Mouse (Mus musculus): Measurements from ENCODE around the gene Eml2. TPM values are rescaled to one million over a fixed set of nuclear protein-coding genes. Genes with fewer than 3 reads are reported as not detected.
A peak's percentile ranks its signal among the peaks of the same experiment; 100 is the strongest.

The Eml2 gene
- polyA plus RNA-seq, 1 experiment from 2014 or later, result 7.3 TPM

MicroRNAs within 50 kb of the gene (microRNA counts, 519-probe panel; counts per million panel counts)
- 1,575 counts per million, percentile 34 among the panel's probes with 10 or more counts for microRNA mmu-miR-330

Other genes starting within 250 kb of the Eml2 start
- not detected in 2 replicates for gene Nanos2, start 189.0 kb upstream of the Eml2 start, polyA plus RNA-seq (2015; fragmentation: Nextera tagmentation; extraction: Ambion mirVana)
- gene Mypop, start 185.2 kb upstream of the Eml2 start, polyA plus RNA-seq (2015; fragmentation: Nextera tagmentation; extraction: Ambion mirVana), result 2.5 and 2.9 TPM in 2 replicates
- gene Irf2bp1, start 172.4 kb upstream of the Eml2 start, polyA plus RNA-seq (2015; fragmentation: Nextera tagmentation; extraction: Ambion mirVana), result 24.5 and 24.6 TPM in 2 replicates
- gene Foxa3, start 152.9 kb upstream of the Eml2 start, polyA plus RNA-seq (2015; fragmentation: Nextera tagmentation; extraction: Ambion mirVana), result 26.6 and 28.3 TPM in 2 replicates
- gene Sympk, start 152.0 kb upstream of the Eml2 start, polyA plus RNA-seq (2015; fragmentation: Nextera tagmentation; extraction: Ambion mirVana), result 29.6 and 30.3 TPM in 2 replicates
- gene Rsph6a, start 121.7 kb upstream of the Eml2 start, polyA plus RNA-seq (2015; fragmentation: Nextera tagmentation; extraction: Ambion mirVana), result not detected in 2 replicates
- 11.0 and 13.4 TPM in 2 replicates for gene Dmwd, start 100.2 kb upstream of the Eml2 start, polyA plus RNA-seq (2015; fragmentation: Nextera tagmentation; extraction: Ambion mirVana)
- gene Dmpk, start 92.6 kb upstream of the Eml2 start, polyA plus RNA-seq (2015; fragmentation: Nextera tagmentation; extraction: Ambion mirVana), result 52.2 and 53.7 TPM in 2 replicates
- gene Six5, start 81.8 kb upstream of the Eml2 start, polyA plus RNA-seq (2015; fragmentation: Nextera tagmentation; extraction: Ambion mirVana), result 8.7 and 8.8 TPM in 2 replicates
- gene Gm4969, start 58.1 kb upstream of the Eml2 start, polyA plus RNA-seq (2015; fragmentation: Nextera tagmentation; extraction: Ambion mirVana), result 1.8 and 2.3 TPM in 2 replicates
- gene Fbxo46, start 56.6 kb upstream of the Eml2 start, polyA plus RNA-seq (2015; fragmentation: Nextera tagmentation; extraction: Ambion mirVana), result 10.5 and 12.8 TPM in 2 replicates
- 9.2 and 11.5 TPM in 2 replicates for gene Qpctl, start 27.1 kb upstream of the Eml2 start, polyA plus RNA-seq (2015; fragmentation: Nextera tagmentation; extraction: Ambion mirVana)
- gene Snrpd2, start 26.7 kb upstream of the Eml2 start, polyA plus RNA-seq (2015; fragmentation: Nextera tagmentation; extraction: Ambion mirVana), result 138 TPM in 2 replicates
- gene Gipr, start 10.3 kb upstream of the Eml2 start, polyA plus RNA-seq (2015; fragmentation: Nextera tagmentation; extraction: Ambion mirVana), result 2.5 and 2.8 TPM in 2 replicates
- 1.4 and 1.5 TPM in 2 replicates for gene Gpr4, start 36.1 kb downstream of the Eml2 start, polyA plus RNA-seq (2015; fragmentation: Nextera tagmentation; extraction: Ambion mirVana)
- 36.8 and 39.4 TPM in 2 replicates for gene Opa3, start 51.9 kb downstream of the Eml2 start, polyA plus RNA-seq (2015; fragmentation: Nextera tagmentation; extraction: Ambion mirVana)
- gene Vasp, start 95.4 kb downstream of the Eml2 start, polyA plus RNA-seq (2015; fragmentation: Nextera tagmentation; extraction: Ambion mirVana), result 109 and 114 TPM in 2 replicates
- 0.14 and 0.34 TPM in 2 replicates for gene Ppm1n, start 103.6 kb downstream of the Eml2 start, polyA plus RNA-seq (2015; fragmentation: Nextera tagmentation; extraction: Ambion mirVana)
- 11.3 and 12.5 TPM in 2 replicates for gene Rtn2, start 106.2 kb downstream of the Eml2 start, polyA plus RNA-seq (2015; fragmentation: Nextera tagmentation; extraction: Ambion mirVana)
- 0.09 and 0.14 TPM in 2 replicates for gene Fosb, start 133.6 kb downstream of the Eml2 start, polyA plus RNA-seq (2015; fragmentation: Nextera tagmentation; extraction: Ambion mirVana)
- gene Ercc1, start 168.4 kb downstream of the Eml2 start, polyA plus RNA-seq (2015; fragmentation: Nextera tagmentation; extraction: Ambion mirVana), result 51.6 and 52.0 TPM in 2 replicates
- 21.7 and 23.4 TPM in 2 replicates for gene Cd3eap, start 183.1 kb downstream of the Eml2 start, polyA plus RNA-seq (2015; fragmentation: Nextera tagmentation; extraction: Ambion mirVana)
- 3.1 and 4.8 TPM in 2 replicates for gene Ppp1r13l, start 183.3 kb downstream of the Eml2 start, polyA plus RNA-seq (2015; fragmentation: Nextera tagmentation; extraction: Ambion mirVana)
- gene Ercc2, start 205.6 kb downstream of the Eml2 start, polyA plus RNA-seq (2015; fragmentation: Nextera tagmentation; extraction: Ambion mirVana), result 16.7 and 17.3 TPM in 2 replicates
- 3.7 and 4.7 TPM in 2 replicates for gene Klc3, start 227.7 kb downstream of the Eml2 start, polyA plus RNA-seq (2015; fragmentation: Nextera tagmentation; extraction: Ambion mirVana)
- 5.1 and 9.0 TPM in 2 replicates for gene Ckm, start 228.4 kb downstream of the Eml2 start, polyA plus RNA-seq (2015; fragmentation: Nextera tagmentation; extraction: Ambion mirVana)